Mouse (Mus musculus) thymus, postnatal 10 days (tissue): ENCODE results near the gene Tfap2e.

Source experiments
- DNase-seq, 2 experiments: peaks; one replicate each; pipeline ENCODE4 v3.0.0; 2021; ENCODE audit warnings: low spot score in 2 of 2

Gene Tfap2e

GRCm38 (mm10) chr4:126752024-126752607, 16.1 kb upstream of the Tfap2e start:
- DNase-seq = no peak

GRCm38 (mm10) chr4:126751556-126752023, 15.6 kb upstream of the Tfap2e start:
- no peak for DNase-seq

- no peak for DNase-seq
Observed at GRCm38 (mm10) chr4:126750863-126751555, 15.0 kb upstream of the Tfap2e start.

GRCm38 (mm10) chr4:126750046-126750683, 14.1 kb upstream of the Tfap2e start:
- no peak for DNase-seq

- DNase-seq = no peak
Observed at GRCm38 (mm10) chr4:126749553-126749952, 13.5 kb upstream of the Tfap2e start.

GRCm38 (mm10) chr4:126748381-126748780, 12.3 kb upstream of the Tfap2e start:
- no peak for DNase-seq

- no peak for DNase-seq
Observed at GRCm38 (mm10) chr4:126746194-126746840, 10.3 kb upstream of the Tfap2e start.

GRCm38 (mm10) chr4:126745506-126746193, 9.6 kb upstream of the Tfap2e start:
- peak in 1 of 2 experiments; percentile 70 for DNase-seq

GRCm38 (mm10) chr4:126744831-126745230, 8.8 kb upstream of the Tfap2e start:
- DNase-seq = no peak

GRCm38 (mm10) chr4:126743713-126744112, 7.7 kb upstream of the Tfap2e start:
- no peak for DNase-seq

- no peak for DNase-seq
Observed at GRCm38 (mm10) chr4:126742976-126743375, 6.9 kb upstream of the Tfap2e start.

- peak; percentile 71 to 83 for DNase-seq
Observed at GRCm38 (mm10) chr4:126741448-126741847, 5.4 kb upstream of the Tfap2e start.

- no peak for DNase-seq
Observed at GRCm38 (mm10) chr4:126739966-126740676, 4.1 kb upstream of the Tfap2e start.

GRCm38 (mm10) chr4:126735382-126736000, 549 bp downstream of the Tfap2e start:
- DNase-seq = no peak

- no peak for DNase-seq
Observed at GRCm38 (mm10) chr4:126734700-126735381, 1.2 kb downstream of the Tfap2e start.

GRCm38 (mm10) chr4:126734001-126734603, 1.9 kb downstream of the Tfap2e start:
- no peak for DNase-seq

- DNase-seq = no peak
Observed at GRCm38 (mm10) chr4:126732531-126733380, 3.3 kb downstream of the Tfap2e start.

GRCm38 (mm10) chr4:126732111-126732510, 3.9 kb downstream of the Tfap2e start:
- no peak for DNase-seq

- no peak for DNase-seq
Observed at GRCm38 (mm10) chr4:126707439-126707826, 28.6 kb downstream of the Tfap2e start.
